Mouse (Mus musculus): ENCODE measurements at regions not wholly inside any gene's neighbourhood (a gene's known extent, or its start where the extent isn't known, plus 50 kb on each side); places are given as distances from the start of the nearest gene placed in this dataset.

- no peak for TF ChIP-seq MYOG (IDR thresholded peaks at IDR 0.05; ENCODE audit: control insufficient read depth in 1 of 3, insufficient read depth in 1 of 3, insufficient read length in 2 of 3, low read depth in 2 of 3)
- no peak for TF ChIP-seq CEBPB (IDR thresholded peaks at IDR 0.05; ENCODE audit: insufficient read depth, poor library complexity, severe bottlenecking)
- TF ChIP-seq POLR2A (IDR thresholded peaks at IDR 0.05; ENCODE audit: insufficient read length, low read depth), result no peak
- no peak for TF ChIP-seq USF1 (IDR thresholded peaks at IDR 0.05; ENCODE audit: low read depth)
These were observed 495.6 kb upstream of the Map3k7 start for GRCm38 (mm10) chr4:31468306-31468705.
